Mouse (Mus musculus): ENCODE data around the gene Mrps31. TPM values are rescaled to one million over a fixed set of nuclear protein-coding genes. Genes with fewer than 3 reads are reported as not detected.

Mrps31 gene
- polyA plus RNA-seq, 1 experiment from 2014 or later: 47.1 TPM

DNA sequence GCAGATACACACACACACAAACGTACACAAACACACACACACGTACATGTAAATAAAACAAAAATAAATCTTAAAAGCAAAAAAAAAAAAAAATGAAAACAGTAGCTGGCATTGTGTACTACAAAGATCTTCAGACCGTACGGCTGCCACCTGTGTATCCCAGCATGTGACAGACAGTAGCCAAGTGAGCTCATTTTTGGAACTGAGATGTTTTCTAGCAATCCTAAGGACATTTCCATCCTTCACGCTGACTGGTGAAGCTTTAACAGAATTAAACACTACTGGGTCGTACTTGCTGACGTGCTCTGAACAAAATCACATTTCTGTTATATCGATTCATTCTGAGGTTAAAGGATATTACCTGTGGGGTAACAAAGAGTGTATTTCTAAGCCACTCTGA lies 15.9 kb upstream of the Mrps31 start:
- Histone ChIP-seq H3K9ac (ENCODE audit: low read depth, low read length) (no peak overlapping the region), H3K36me3 (ENCODE audit: control insufficient read depth, insufficient read depth, low read length) (peaks cover 2% of the 10 kb centered on the region; the same call in 1 of the 2 replicates), H3K4me2 (replicated peaks; ENCODE audit: low read depth, low read length) (no peak overlapping the region), H3K4me3 (ENCODE audit: low read length) (no peak overlapping the region), H3K9me3 (ENCODE audit: control insufficient read depth, low read length) (no peaks in the 10 kb centered on the region), H3K27ac (ENCODE audit: low read depth, low read length) (no peak overlapping the region), H3K27me3 (ENCODE audit: control insufficient read depth, insufficient read depth, low read length) (no peaks in the 10 kb centered on the region), H3K4me1 (ENCODE audit: control insufficient read depth, insufficient read depth, low read length) (no peaks in the 10 kb centered on the region)
- ATAC-seq (ENCODE audit: low FRiP score, low TSS enrichment): no peak
- WGBS: 92% methylated on average over 8 of the region's 8 CpGs

DNA sequence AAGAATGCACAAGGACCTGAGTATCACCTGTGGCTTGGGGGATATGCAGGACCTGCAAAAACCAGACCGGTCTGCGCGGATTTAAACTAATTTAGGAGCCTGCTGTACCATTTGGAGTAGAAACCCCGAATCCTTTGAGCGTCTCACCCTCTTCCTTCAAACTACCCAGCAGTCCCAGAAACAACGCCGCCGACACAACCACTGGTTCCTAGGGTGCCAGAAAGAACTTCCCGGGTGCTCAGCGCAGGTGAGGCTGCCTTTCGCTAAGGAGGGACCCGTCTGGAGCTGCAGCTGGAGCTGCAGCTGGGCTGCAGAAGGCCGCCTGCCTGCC lies 13.4 kb upstream of the Mrps31 start:
- peak overlapping the region; percentile 75 for H3K4me3 ChIP-seq (ENCODE audit: low read length)
- peak overlapping the region; percentile 65; the same call in 1 of the 2 replicates for H3K27ac ChIP-seq (ENCODE audit: low read depth, low read length)
- no peaks in the 10 kb centered on the region for H3K4me1 ChIP-seq (ENCODE audit: control insufficient read depth, insufficient read depth, low read length)
- H3K36me3 ChIP-seq (ENCODE audit: control insufficient read depth, insufficient read depth, low read length): no peaks in the 10 kb centered on the region; the same call in 1 of the 2 replicates
- H3K9ac ChIP-seq (ENCODE audit: low read depth, low read length): peak overlapping the region; percentile 79
- ATAC-seq (ENCODE audit: low FRiP score, low TSS enrichment): 0 out of 2 replicates have a peak, but pooled peaks have one; percentile 2
- H3K4me2 ChIP-seq (replicated peaks; ENCODE audit: low read depth, low read length): peak overlapping the region; percentile 80
- under 1% methylated on average over 13 of the region's 13 CpGs for WGBS
- H3K9me3 ChIP-seq (ENCODE audit: control insufficient read depth, low read length): no peaks in the 10 kb centered on the region
- H3K27me3 ChIP-seq (ENCODE audit: control insufficient read depth, insufficient read depth, low read length): no peaks in the 10 kb centered on the region

DNA sequence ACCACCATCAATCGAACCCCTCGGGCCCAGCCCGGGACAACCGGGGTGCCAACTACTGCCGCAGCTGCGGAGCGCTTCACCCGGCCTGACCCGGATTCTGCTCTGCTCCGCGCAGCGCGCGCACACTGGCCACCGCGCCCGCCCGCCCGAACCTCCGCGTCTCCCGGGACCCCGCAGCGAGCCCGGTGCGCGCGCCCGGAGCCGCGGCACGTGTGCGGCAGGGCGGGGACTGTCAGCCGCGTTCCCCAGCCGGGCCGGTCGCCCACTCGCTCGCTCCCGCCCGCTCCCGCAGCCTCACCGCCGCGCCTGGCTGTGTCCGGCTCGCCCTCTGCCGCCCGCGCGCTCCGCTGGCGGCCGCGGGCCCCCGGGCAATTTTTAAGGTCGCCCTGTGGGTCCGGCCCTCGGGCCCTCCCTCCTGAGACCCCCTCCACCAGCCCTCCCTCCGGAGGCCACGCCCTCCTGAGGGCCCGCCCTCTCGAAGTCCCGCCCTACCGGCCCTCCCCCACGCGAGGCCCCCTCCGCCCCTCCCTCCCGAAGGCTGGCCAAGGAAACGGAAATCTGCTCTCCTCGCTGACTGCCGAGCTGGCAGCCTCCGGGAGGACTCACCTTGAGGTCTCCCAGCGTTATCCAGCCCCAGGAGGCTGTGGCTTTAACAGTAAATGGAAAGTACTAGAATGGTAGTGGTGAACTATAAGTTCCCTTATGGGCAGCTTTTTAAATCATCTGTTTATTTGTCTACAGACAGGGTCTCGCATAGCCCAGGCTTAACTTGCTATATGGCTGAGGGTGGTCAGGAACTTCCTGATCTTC lies 12.8 kb upstream of the Mrps31 start, which contains the start of gene Slc25a15:
TSS of gene Slc25a15 (minus strand) at position 456 of the 810 bp plus-strand sequence.
- ATAC-seq (ENCODE audit: low FRiP score, low TSS enrichment): peak; percentile 94
- WGBS: 2% methylated on average over 56 of the region's 77 CpGs
- Histone ChIP-seq H3K9me3 (ENCODE audit: control insufficient read depth, low read length) (no peaks in the 10 kb centered on the region), H3K27me3 (ENCODE audit: control insufficient read depth, insufficient read depth, low read length) (no peaks in the 10 kb centered on the region), H3K36me3 (ENCODE audit: control insufficient read depth, insufficient read depth, low read length) (no peaks in the 10 kb centered on the region; the same call in 1 of the 2 replicates), H3K27ac (ENCODE audit: low read depth, low read length) (peak within 1 kb of the TSS; percentile 71; the same call in 1 of the 2 replicates), H3K4me2 (replicated peaks; ENCODE audit: low read depth, low read length) (peak within 1 kb of the TSS; percentile 80), H3K4me1 (ENCODE audit: control insufficient read depth, insufficient read depth, low read length) (no peaks in the 10 kb centered on the region), H3K4me3 (ENCODE audit: low read length) (peak within 1 kb of the TSS; percentile 75), H3K9ac (ENCODE audit: low read depth, low read length) (peak within 1 kb of the TSS; percentile 79)

DNA sequence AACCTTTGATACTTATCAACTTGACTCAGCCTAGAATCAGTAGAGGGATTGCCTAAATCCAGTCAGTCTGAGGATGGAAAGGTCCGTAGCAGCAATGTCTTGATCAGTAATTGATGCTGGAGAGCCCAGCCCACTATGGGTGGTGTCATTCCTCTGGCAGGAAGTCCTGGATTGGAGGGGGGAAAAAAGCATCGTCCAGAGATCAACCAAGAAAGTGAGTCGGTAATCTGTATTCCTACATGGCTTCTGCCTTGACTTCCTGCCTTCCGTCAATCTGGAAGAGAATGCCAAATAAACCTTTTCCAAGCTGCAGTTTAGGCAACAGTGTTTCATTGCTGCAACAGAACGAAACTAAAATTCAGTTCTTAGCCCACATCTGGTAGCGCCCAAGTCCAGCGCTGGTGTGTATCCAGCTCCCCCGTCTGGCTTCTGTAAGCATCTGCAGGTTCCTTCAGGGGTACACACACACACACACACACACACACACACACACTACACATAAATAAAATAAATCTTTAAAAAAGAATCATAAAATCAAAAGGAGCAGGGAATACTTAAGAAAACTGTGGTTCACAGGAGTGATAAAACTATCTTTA lies 11.8 kb upstream of the Mrps31 start:
- H3K27ac ChIP-seq (ENCODE audit: low read depth, low read length): no peak overlapping the region
- peak overlapping the region; percentile 75 for H3K4me3 ChIP-seq (ENCODE audit: low read length)
- 0 out of 2 replicates have a peak overlapping the region, but pooled peaks have one; percentile 79 for H3K9ac ChIP-seq (ENCODE audit: low read depth, low read length)
- H3K36me3 ChIP-seq (ENCODE audit: control insufficient read depth, insufficient read depth, low read length): no peaks in the 10 kb centered on the region; the same call in 1 of the 2 replicates
- 83% methylated on average over 8 of the region's 8 CpGs for WGBS
- ATAC-seq (ENCODE audit: low FRiP score, low TSS enrichment): no peak
- H3K27me3 ChIP-seq (ENCODE audit: control insufficient read depth, insufficient read depth, low read length): no peaks in the 10 kb centered on the region
- H3K4me1 ChIP-seq (ENCODE audit: control insufficient read depth, insufficient read depth, low read length): no peaks in the 10 kb centered on the region
- no peaks in the 10 kb centered on the region for H3K9me3 ChIP-seq (ENCODE audit: control insufficient read depth, low read length)
- peak overlapping the region; percentile 80 for H3K4me2 ChIP-seq (replicated peaks; ENCODE audit: low read depth, low read length)

DNA sequence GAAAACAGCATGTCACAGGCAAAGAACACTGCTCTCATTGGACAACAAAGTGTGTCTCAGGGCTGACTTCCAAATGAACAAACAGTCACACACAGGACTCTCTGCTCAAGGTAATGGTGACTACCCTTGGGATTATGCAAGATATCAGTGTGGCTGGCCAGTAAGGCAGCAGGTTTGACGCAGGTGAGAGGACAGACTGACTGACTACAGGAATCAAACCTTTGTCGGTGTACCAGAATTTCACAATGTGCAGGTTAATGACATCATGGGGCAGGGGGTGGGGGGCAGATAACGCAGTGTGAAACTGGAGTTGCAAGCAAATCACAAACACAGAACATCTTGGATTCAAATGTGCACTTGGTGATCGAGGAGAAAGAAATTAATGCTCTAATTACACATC lies 10.6 kb upstream of the Mrps31 start:
- no peak for ATAC-seq (ENCODE audit: low FRiP score, low TSS enrichment)
- Histone ChIP-seq H3K4me1 (ENCODE audit: control insufficient read depth, insufficient read depth, low read length) (no peaks in the 10 kb centered on the region), H3K9me3 (ENCODE audit: control insufficient read depth, low read length) (no peaks in the 10 kb centered on the region), H3K4me2 (replicated peaks; ENCODE audit: low read depth, low read length) (no peak overlapping the region), H3K27ac (ENCODE audit: low read depth, low read length) (no peak overlapping the region), H3K36me3 (ENCODE audit: control insufficient read depth, insufficient read depth, low read length) (no peaks in the 10 kb centered on the region), H3K27me3 (ENCODE audit: control insufficient read depth, insufficient read depth, low read length) (no peaks in the 10 kb centered on the region), H3K4me3 (ENCODE audit: low read length) (no peak overlapping the region), H3K9ac (ENCODE audit: low read depth, low read length) (no peak overlapping the region)
- 85% methylated on average over 4 of the region's 4 CpGs for WGBS

DNA sequence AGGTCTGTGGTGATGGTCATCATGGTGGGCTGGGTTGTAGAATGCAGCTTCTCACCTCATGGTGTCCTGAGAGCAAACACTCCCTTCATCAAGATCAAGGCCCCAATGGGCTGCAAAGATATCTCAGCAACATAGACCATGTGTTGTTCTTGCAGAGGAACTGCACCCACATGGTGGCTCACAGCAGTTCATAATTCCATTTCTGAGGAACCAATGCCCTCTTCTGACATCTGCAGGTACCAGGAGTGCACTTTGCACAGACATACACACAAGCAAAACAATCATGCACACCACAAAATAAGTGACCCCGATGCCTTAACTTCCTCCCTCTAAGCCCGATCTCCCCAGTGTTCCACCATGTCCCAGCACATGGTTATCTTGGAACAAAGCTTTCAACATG lies 7.9 kb upstream of the Mrps31 start:
- Histone ChIP-seq H3K9me3 (ENCODE audit: control insufficient read depth, low read length) (no peaks in the 10 kb centered on the region), H3K27ac (ENCODE audit: low read depth, low read length) (no peak overlapping the region), H3K27me3 (ENCODE audit: control insufficient read depth, insufficient read depth, low read length) (no peaks in the 10 kb centered on the region), H3K9ac (ENCODE audit: low read depth, low read length) (no peak overlapping the region), H3K4me3 (ENCODE audit: low read length) (no peak overlapping the region), H3K36me3 (ENCODE audit: control insufficient read depth, insufficient read depth, low read length) (no peaks in the 10 kb centered on the region), H3K4me2 (replicated peaks; ENCODE audit: low read depth, low read length) (no peak overlapping the region), H3K4me1 (ENCODE audit: control insufficient read depth, insufficient read depth, low read length) (no peaks in the 10 kb centered on the region)
- WGBS: 95% methylated on average over 2 of the region's 2 CpGs
- ATAC-seq (ENCODE audit: low FRiP score, low TSS enrichment): no peak

DNA sequence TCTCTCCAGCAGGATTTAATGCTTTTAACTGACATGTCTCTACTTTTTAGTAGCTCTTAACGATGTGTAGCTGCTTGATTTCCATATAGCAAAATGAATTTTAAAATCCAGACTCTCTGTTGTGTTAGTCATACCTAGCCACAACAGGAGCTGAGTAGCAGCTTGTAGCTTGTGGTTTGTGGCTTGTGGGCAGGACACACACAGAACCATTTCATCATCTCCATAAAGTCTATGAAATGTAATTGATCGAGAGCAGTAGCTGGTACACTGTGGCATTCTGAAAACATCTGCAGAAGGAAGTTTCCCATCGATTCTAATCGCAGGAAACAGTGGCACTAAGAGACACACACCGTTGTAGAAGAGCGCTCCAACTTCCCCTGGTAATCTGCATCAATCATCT lies 5.4 kb upstream of the Mrps31 start:
- peaks cover 2% of the 10 kb centered on the region; the same call in 1 of the 2 replicates for H3K4me1 ChIP-seq (ENCODE audit: control insufficient read depth, insufficient read depth, low read length)
- H3K4me3 ChIP-seq (ENCODE audit: low read length): no peak overlapping the region
- no peak overlapping the region for H3K9ac ChIP-seq (ENCODE audit: low read depth, low read length)
- no peak for ATAC-seq (ENCODE audit: low FRiP score, low TSS enrichment)
- H3K9me3 ChIP-seq (ENCODE audit: control insufficient read depth, low read length): no peaks in the 10 kb centered on the region
- no peak overlapping the region for H3K27ac ChIP-seq (ENCODE audit: low read depth, low read length)
- no peak overlapping the region for H3K4me2 ChIP-seq (replicated peaks; ENCODE audit: low read depth, low read length)
- no peaks in the 10 kb centered on the region for H3K36me3 ChIP-seq (ENCODE audit: control insufficient read depth, insufficient read depth, low read length)
- no peaks in the 10 kb centered on the region for H3K27me3 ChIP-seq (ENCODE audit: control insufficient read depth, insufficient read depth, low read length)
- WGBS: 75% methylated on average over 6 of the region's 6 CpGs

DNA sequence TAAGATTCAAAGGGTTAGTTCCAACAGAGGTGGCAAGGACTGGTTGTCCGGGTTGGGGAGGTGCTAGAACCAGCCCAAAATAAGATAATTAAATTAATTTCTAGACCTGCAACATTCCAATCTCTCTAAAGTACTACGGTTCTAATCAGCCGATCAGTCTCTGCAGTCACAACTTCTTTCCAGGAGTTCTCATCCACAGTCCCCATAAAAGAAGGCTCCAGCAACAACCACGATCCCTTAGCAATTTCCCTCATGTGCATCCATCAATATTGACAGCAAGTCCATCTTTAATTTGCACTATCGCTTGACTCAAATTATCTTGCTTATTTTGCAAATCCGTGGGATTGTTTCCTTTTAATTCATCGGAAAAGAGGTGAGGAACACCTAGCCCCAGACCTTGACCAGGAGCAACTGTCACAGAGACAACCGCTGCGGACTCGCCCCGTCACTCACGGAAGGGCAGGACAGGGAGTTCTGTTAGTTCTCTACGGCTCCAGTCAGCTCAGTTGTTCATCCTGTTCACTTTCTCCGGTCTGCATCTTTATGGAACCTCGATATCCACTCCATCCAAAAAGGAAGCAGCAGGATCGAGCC lies 376 bp upstream of the Mrps31 start:
- H3K4me2 ChIP-seq (replicated peaks; ENCODE audit: low read depth, low read length): peak overlapping the region; percentile 66
- no peak overlapping the region for H3K27ac ChIP-seq (ENCODE audit: low read depth, low read length)
- peak overlapping the region; percentile 81 for H3K4me3 ChIP-seq (ENCODE audit: low read length)
- ATAC-seq (ENCODE audit: low FRiP score, low TSS enrichment): no peak; the same call in 1 of the 2 replicates
- WGBS: 15% methylated on average over 16 of the region's 16 CpGs
- peaks cover 10% of the 10 kb centered on the region for H3K4me1 ChIP-seq (ENCODE audit: control insufficient read depth, insufficient read depth, low read length)
- peaks cover 6% of the 10 kb centered on the region; the same call in 1 of the 2 replicates for H3K36me3 ChIP-seq (ENCODE audit: control insufficient read depth, insufficient read depth, low read length)
- H3K9me3 ChIP-seq (ENCODE audit: control insufficient read depth, low read length): no peaks in the 10 kb centered on the region
- no peaks in the 10 kb centered on the region for H3K27me3 ChIP-seq (ENCODE audit: control insufficient read depth, insufficient read depth, low read length)
- H3K9ac ChIP-seq (ENCODE audit: low read depth, low read length): peak overlapping the region; percentile 89
